Mouse (Mus musculus) forebrain, embryonic 16.5 days (tissue): Measurements from ENCODE around the gene Slc4a8. TPM values are rescaled to one million over a fixed set of nuclear protein-coding genes. Genes with fewer than 3 reads are reported as not detected.

Experiments used
- ATAC-seq: fragments of 200-750 bp; cut with Nextera tagmentation; 2 replicates; pipeline ENCODE4 v1.8.0; 2017; ENCODE audit warnings: mild to moderate bottlenecking, moderate library complexity
- H3K27ac ChIP-seq: fragments of 300-500 bp; sonication (generic); 2 replicates; pipeline ENCODE4 v1.5.1; 2014; ENCODE audit warnings: low read length, control low read depth
- H3K27me3 ChIP-seq: fragments of 300-500 bp; sonication (generic); replicated peaks from 2 replicates; pipeline ENCODE4 v1.6.1; 2014; ENCODE audit warnings: low read length; ENCODE audit not compliant: control insufficient read depth, insufficient read depth
- H3K36me3 ChIP-seq: fragments of 300-500 bp; sonication (generic); 2 replicates; pipeline ENCODE4 v1.6.1; 2014; ENCODE audit not compliant: control insufficient read depth, insufficient read depth
- H3K4me1 ChIP-seq: fragments of 300-500 bp; sonication (generic); replicated peaks from 2 replicates; pipeline ENCODE4 v1.6.1; 2014; ENCODE audit warnings: low read length; ENCODE audit not compliant: control insufficient read depth, insufficient read depth
- H3K4me2 ChIP-seq: fragments of 300-500 bp; sonication (generic); 2 replicates; pipeline ENCODE4 v1.6.1; 2014; ENCODE audit warnings: mild to moderate bottlenecking, low read length, control low read depth
- H3K4me3 ChIP-seq: fragments of 300-500 bp; sonication (generic); replicated peaks from 2 replicates; pipeline ENCODE4 v1.5.1; 2014; ENCODE audit warnings: mild to moderate bottlenecking, low read length, control low read depth
- H3K9ac ChIP-seq: fragments of 300-500 bp; sonication (generic); replicated peaks from 2 replicates; pipeline ENCODE4 v1.6.1; 2014; ENCODE audit warnings: low read depth, low read length, control low read depth
- H3K9me3 ChIP-seq: fragments of 300-500 bp; sonication (generic); 2 replicates; pipeline ENCODE4 v1.6.1; 2016; ENCODE audit warnings: low read length; ENCODE audit not compliant: control insufficient read depth
- WGBS: fragments of 180-500 bp; shearing (Covaris S2); extraction: QIAGEN DNeasy Blood & Tissue Kit; methylation state at CpG from one replicate; pipeline ENCODE4 v1.1.7; 2014; 5-methylcytosine and 5-hydroxymethylcytosine counted together
- polyA plus RNA-seq: library from polyadenylated mRNA; unstranded; fragments of >200 nt; fragmentation: Nextera tagmentation; extraction: Ambion mirVana; gene quantifications from 2 replicates; pipeline ENCODE4 v1.2.1, GENCODE M21; 2015

Slc4a8 gene
- polyA plus RNA-seq, 1 experiment from 2014 or later = 25.7 TPM

GRCm38 (mm10) chr15:100857586-100857985 is 96.0 kb downstream of the Slc4a8 start:
- no peaks in the 10 kb centered on the region for H3K4me1 ChIP-seq
- H3K36me3 ChIP-seq = no peaks in the 10 kb centered on the region
- no peaks in the 10 kb centered on the region for H3K27me3 ChIP-seq
- no peak overlapping the region for H3K4me3 ChIP-seq
- WGBS = 84% methylated on average over 3 of the region's 3 CpGs
- no peak overlapping the region for H3K4me2 ChIP-seq
- no peaks in the 10 kb centered on the region for H3K9me3 ChIP-seq
- H3K9ac ChIP-seq = no peak overlapping the region
- no peak for ATAC-seq
- H3K27ac ChIP-seq = no peak overlapping the region

- no peak overlapping the region for H3K9ac ChIP-seq
- no peak overlapping the region for H3K27ac ChIP-seq
- H3K4me3 ChIP-seq = no peak overlapping the region
- ATAC-seq = no peak
- WGBS = 46% methylated on average over 5 of the region's 5 CpGs
- no peaks in the 10 kb centered on the region for H3K4me1 ChIP-seq
- no peaks in the 10 kb centered on the region for H3K27me3 ChIP-seq
- no peaks in the 10 kb centered on the region for H3K36me3 ChIP-seq
- no peak overlapping the region for H3K4me2 ChIP-seq
- no peaks in the 10 kb centered on the region for H3K9me3 ChIP-seq
Observed at GRCm38 (mm10) chr15:100860856-100861255, 99.3 kb downstream of the Slc4a8 start.

- Histone ChIP-seq H3K9ac (no peak overlapping the region), H3K9me3 (no peaks in the 10 kb centered on the region), H3K27ac (no peak overlapping the region), H3K27me3 (no peaks in the 10 kb centered on the region), H3K4me3 (no peak overlapping the region), H3K36me3 (no peaks in the 10 kb centered on the region), H3K4me1 (peaks cover 8% of the 10 kb centered on the region), H3K4me2 (no peak overlapping the region)
- ATAC-seq = no peak
- 32% methylated on average over 3 of the region's 3 CpGs for WGBS
Observed at GRCm38 (mm10) chr15:100865556-100865955, 104.0 kb downstream of the Slc4a8 start.

GRCm38 (mm10) chr15:100869558-100869957 is 108.0 kb downstream of the Slc4a8 start, which contains the start of gene Scn8a:
TSS of gene Scn8a (plus strand) at chr15:100869858.
- 62% methylated on average over 7 of the region's 7 CpGs for WGBS
- H3K27ac ChIP-seq = peak within 1 kb of the TSS; percentile 79
- H3K4me2 ChIP-seq = peak within 1 kb of the TSS; percentile 75
- no peak for ATAC-seq
- peaks cover 3% of the 10 kb centered on the region; the same call in 1 of the 2 replicates for H3K27me3 ChIP-seq
- H3K36me3 ChIP-seq = no peaks in the 10 kb centered on the region
- H3K9ac ChIP-seq = peak within 1 kb of the TSS; percentile 65
- no peaks in the 10 kb centered on the region for H3K9me3 ChIP-seq
- peak within 1 kb of the TSS; percentile 83 for H3K4me3 ChIP-seq
- peaks cover 25% of the 10 kb centered on the region for H3K4me1 ChIP-seq

GRCm38 (mm10) chr15:100870001-100870774 is 108.6 kb downstream of the Slc4a8 start:
- ATAC-seq = peak; percentile 79
- H3K27me3 ChIP-seq = peaks cover 3% of the 10 kb centered on the region; the same call in 1 of the 2 replicates
- H3K36me3 ChIP-seq = no peaks in the 10 kb centered on the region
- H3K9ac ChIP-seq = peak overlapping the region; percentile 65
- WGBS = 2% methylated on average over 41 of the region's 66 CpGs
- peaks cover 25% of the 10 kb centered on the region for H3K4me1 ChIP-seq
- H3K9me3 ChIP-seq = no peaks in the 10 kb centered on the region
- peak overlapping the region; percentile 79 for H3K27ac ChIP-seq
- peak overlapping the region; percentile 83 for H3K4me3 ChIP-seq
- H3K4me2 ChIP-seq = peak overlapping the region; percentile 75

- WGBS = 0% methylated on average over 16 of the region's 69 CpGs
- H3K36me3 ChIP-seq = no peaks in the 10 kb centered on the region
- ATAC-seq = peak; percentile 80
Observed at GRCm38 (mm10) chr15:100870775-100871106, 109.2 kb downstream of the Slc4a8 start.

GRCm38 (mm10) chr15:100871107-100872011 is 109.8 kb downstream of the Slc4a8 start:
- Histone ChIP-seq H3K4me1 (peaks cover 25% of the 10 kb centered on the region), H3K9ac (peak overlapping the region; percentile 92), H3K27ac (peak overlapping the region; percentile 81), H3K9me3 (no peaks in the 10 kb centered on the region), H3K27me3 (peaks cover 3% of the 10 kb centered on the region; the same call in 1 of the 2 replicates), H3K36me3 (no peaks in the 10 kb centered on the region), H3K4me2 (peak overlapping the region; percentile 79), H3K4me3 (peak overlapping the region; percentile 83)
- ATAC-seq = peak; percentile 68
- WGBS = under 1% methylated on average over 49 of the region's 53 CpGs

More at GRCm38 (mm10) chr15:100870775-100871106, 109.2 kb downstream of the Slc4a8 start:
- peak overlapping the region; percentile 83 for H3K4me3 ChIP-seq
- H3K9ac ChIP-seq = peak overlapping the region; percentile 92
- peaks cover 25% of the 10 kb centered on the region for H3K4me1 ChIP-seq
- H3K9me3 ChIP-seq = no peaks in the 10 kb centered on the region
- H3K4me2 ChIP-seq = peak overlapping the region; percentile 79
- peak overlapping the region; percentile 81 for H3K27ac ChIP-seq
- H3K27me3 ChIP-seq = peaks cover 3% of the 10 kb centered on the region; the same call in 1 of the 2 replicates

GRCm38 (mm10) chr15:100873155-100873554 is 111.6 kb downstream of the Slc4a8 start:
- H3K36me3 ChIP-seq = no peaks in the 10 kb centered on the region
- H3K4me1 ChIP-seq = peaks cover 25% of the 10 kb centered on the region
- WGBS = 5% methylated on average over 16 of the region's 16 CpGs
- peak overlapping the region; percentile 44; the same call in 1 of the 2 replicates for H3K9ac ChIP-seq
- ATAC-seq = no peak
- no peak overlapping the region for H3K27ac ChIP-seq
- peaks cover 3% of the 10 kb centered on the region; the same call in 1 of the 2 replicates for H3K27me3 ChIP-seq
- H3K9me3 ChIP-seq = no peaks in the 10 kb centered on the region
- H3K4me3 ChIP-seq = peak overlapping the region; percentile 83
- peak overlapping the region; percentile 79 for H3K4me2 ChIP-seq
